Mouse (Mus musculus): ENCODE results near the gene Cacnb2.
"Not testable (repeated sequence)": the region's sequence is repeated elsewhere in the genome, so short reads cannot be mapped to it uniquely, and the experiment has no call there.

Cacnb2 gene

DNA sequence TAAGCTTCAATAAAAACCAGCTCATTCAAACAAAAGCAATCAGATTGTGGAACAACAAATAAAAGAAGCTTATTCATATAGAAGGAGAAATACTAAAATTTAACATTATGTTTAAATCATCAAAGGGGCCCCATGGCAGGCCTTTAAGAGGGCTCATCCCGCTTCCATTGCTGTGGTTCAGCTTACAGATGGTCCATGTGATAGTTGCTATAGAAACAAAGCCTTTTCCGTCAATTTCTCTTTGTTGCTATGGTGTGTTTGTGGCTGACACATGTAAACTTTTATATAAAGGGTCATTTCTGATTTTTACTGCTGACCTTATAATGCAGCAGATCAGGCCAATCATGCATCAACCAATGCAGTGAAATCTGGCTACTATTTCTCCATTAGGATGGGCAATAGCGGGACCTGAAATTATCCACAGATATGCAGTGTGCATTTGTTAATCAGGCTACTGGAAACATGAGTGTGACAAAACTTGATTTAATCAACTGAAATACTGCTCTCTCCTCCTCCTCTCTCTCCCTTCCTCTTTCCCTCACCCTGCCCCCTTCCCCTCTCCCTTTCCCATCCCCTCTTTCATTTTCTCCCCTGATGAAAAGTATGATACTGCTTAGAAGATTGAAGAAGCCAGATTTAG lies 54.4 kb downstream of the Cacnb2 start:
- no peak for DNase-seq

- DNase-seq, result no peak
These were observed 62.3 kb downstream of the Cacnb2 start for GRCm38 (mm10) chr2:14665213-14665612.

DNA sequence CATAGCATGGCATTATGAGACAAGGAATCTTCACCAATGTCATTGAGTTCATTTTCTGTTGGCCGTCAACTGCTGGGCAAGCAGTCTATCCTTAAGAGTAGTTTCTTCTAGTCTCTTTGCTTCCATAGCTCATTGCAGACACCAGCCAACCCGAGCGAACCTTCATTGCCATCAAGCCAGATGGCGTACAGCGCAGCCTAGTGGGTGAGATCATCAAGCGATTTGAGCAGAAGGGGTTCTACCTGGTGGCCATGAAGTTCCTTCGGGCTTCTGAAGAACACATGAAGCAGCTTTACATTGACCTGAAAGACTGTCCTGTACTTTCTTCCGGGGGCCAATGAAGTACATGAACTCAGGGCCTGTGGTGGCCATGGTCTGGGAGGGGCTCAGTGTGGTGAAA lies 69.2 kb downstream of the Cacnb2 start:
- no peak for DNase-seq

DNA sequence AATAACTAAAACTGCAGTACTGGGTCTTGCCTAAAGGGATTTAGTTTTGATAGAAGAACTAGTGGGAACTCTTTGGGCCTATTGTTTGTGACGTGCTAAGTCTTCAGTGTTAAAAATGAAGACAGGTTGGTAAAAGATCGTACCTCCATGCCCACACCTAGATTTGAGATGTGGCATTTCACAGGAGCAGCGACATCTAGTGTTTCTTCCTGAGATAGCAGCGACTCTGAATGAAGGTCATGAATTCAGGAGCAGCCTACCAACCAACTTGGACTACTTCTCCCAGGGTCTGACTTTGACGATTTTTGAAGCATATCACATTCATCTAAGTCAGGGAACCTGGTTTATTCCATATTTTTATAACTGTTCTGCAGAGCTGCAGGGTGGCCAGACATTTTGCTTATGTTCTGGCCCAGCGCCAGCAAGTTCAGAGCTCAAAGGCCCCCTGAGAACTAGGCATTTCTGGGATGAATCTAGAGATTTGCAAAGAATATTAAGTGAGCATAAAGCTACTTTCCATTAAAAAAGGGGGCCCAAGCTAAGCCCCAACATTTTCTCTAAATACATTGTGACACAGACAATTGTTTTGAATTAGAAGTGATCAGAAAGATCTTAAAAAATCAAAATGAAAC lies 74.1 kb downstream of the Cacnb2 start:
- peak in 1 of 2 experiments; percentile 6 for DNase-seq

DNA sequence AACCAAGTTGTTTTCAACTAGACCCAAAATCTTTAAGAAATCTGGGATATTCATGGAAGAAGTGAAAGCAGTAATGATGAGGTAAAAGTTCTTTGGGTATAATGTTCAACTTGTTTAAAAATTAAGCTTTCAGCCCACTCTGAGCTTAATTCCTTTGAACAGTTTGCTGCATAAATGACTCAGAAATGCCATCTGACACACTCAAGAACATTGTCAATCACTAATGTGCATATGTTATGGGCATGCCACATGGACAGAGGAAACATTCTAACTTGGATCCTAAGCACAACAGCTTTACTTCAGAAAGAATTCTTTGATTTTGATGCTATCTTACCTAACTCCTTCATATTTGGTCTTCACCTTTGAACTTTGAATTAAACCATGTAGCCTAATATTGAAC lies 81.3 kb downstream of the Cacnb2 start:
- no peak for DNase-seq

- no peak for DNase-seq
These were observed 100.2 kb downstream of the Cacnb2 start for GRCm38 (mm10) chr2:14702973-14703645.

DNA sequence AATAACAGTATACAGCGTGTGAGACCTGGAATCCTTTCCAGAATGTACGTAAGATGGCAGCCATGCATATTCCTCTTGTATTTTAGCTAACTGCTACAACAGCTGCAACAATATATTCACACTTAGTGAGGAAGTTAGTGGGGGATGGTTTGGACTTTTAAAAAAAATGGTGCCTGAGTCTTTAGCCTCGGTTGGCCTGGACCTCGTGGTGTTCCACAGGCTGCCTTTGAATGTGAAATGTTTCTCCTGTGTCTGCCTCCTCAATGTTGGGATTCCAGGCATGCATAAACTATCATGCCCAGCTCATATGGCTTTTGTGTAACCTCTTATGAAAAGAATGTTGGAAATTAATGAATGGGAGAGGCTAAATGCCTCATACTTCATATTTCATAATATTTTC lies 100.8 kb downstream of the Cacnb2 start:
- DNase-seq, result no peak

GRCm38 (mm10) chr2:14710247-14710646 lies 107.4 kb downstream of the Cacnb2 start:
- DNase-seq, result no peak

DNA sequence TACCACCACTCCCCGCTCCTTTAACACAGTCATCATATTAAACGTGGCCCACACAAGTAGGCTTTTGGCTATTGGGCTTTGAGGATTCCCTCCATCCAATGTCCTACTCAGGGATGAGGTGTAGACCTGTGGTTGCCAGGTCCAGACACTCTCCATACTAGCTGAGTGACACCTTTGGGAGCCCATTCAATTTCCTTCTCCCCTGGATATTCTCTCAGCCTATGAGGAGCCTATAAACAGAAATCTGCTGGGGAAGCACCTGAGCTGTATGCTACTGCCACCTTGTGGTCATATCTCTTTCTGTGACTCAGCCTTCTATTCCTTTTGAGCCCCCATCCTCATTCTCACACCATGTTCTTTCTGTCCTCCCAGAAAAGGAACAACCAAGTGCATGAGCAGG lies 108.9 kb downstream of the Cacnb2 start:
- DNase-seq, result no peak

GRCm38 (mm10) chr2:14713049-14713448 lies 110.2 kb downstream of the Cacnb2 start:
- DNase-seq, result no peak

GRCm38 (mm10) chr2:14716666-14717065 lies 113.8 kb downstream of the Cacnb2 start:
- no peak for DNase-seq

DNA sequence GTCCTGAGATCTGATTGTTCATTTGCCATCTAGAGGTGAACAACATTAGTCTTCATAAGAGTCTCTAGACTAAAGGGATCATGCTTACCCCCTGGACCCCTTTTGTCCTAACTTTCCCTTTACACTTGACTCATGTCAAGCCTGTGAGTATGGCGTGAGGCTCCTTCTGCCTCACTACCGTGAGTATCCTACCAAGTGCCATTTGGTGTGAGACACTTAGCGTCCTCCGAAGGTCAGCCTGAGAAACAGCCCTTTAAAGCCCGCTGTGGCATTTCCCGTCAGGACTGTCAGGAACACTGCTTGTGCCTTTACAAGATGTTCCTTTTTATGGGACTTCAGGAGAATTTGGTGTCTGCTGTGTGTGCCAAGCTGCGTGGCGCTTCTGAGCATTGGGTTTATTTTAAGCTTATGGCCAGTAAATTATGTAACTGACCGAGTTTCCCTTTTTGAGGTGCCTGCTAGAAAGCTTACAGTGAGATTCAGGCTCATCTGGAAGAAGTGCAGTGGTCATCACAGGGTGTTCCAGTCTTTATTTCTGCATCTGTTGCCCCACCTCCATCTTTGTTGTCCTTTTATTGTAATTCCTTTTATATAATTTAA lies 116.3 kb downstream of the Cacnb2 start:
- no peak for DNase-seq

DNA sequence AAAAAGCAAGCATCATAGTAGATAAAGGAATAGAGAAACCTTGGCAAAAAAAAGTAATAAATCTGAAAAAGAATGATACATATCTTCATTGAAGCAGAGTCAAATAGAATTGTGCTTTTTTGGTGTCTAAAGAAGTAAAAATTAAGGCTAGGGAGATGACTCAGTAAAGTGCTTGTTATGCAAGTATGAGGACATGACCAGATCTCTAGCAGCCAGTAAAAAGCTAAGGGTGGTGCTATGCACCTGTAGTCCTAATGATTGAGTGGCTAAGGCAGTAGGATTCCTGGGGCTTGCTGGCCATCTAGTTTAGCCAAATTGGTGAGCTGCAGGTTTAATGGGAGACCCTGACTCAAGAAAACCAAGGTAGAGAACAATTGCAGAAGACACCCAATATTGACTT lies 122.5 kb downstream of the Cacnb2 start:
- no peak for DNase-seq

DNA sequence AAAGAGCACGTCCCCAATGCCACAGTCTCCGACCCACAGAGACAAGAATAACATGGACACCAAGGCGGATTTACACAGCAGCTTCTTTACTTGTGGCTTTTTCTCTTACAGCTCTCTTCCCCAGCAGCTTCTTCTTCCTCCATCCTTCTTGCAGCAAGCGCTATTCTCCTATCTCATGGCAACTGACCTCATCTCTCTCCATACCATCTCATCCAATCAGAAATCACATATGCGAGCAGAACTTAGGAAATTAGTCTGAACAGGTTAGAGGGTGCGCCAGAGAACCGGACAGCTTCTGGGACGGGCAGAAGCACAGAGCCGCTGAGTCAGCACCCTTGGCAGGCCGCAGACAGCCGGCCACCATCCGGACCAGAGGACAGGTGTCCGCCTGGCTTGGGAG lies 123.7 kb downstream of the Cacnb2 start:
- DNase-seq, result not testable (repeated sequence)

GRCm38 (mm10) chr2:14738927-14739326 lies 136.0 kb downstream of the Cacnb2 start:
- DNase-seq, result no peak

GRCm38 (mm10) chr2:14739510-14739909 lies 136.6 kb downstream of the Cacnb2 start:
- DNase-seq, result no peak

DNA sequence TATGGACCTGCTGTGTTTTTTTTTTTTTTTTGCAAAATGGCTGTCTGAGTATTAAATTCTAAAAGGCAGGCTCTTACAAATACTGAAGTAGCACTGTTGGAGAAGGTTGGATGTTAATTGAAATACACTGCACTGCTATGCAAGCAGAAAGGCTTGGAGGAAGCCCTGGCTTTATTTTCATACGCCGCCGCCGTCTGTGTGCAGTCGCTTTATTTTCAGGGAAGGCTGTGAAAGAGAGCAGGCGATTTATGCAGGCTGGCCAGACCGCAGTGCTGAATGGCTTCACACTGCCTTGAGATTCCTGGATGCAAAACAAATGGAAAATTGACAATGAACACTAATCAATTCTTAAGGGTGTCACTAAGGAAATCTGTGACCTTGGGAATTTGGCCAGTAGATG lies 137.5 kb downstream of the Cacnb2 start:
- no peak for DNase-seq

DNA sequence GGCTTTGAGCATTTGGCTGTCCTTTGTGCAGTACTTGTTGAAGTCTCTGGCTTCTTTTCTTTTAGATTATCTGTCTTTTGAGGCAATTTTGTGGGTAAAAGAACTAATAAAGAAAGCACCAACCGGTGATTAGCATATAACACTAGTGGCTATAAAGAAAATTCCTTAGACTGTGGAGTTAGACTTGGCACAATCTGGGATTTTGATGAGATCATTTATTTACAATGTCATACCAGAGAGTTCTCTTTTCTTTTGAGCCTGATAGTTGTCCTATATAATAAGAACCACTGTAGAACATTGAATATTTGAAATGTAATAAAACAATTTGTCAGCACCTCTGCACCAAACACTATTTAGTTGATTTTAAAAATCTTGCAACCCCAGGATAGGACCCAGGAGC lies 141.9 kb downstream of the Cacnb2 start:
- no peak for DNase-seq

- DNase-seq, result no peak
These were observed 160.0 kb downstream of the Cacnb2 start for GRCm38 (mm10) chr2:14762846-14763245.

- no peak for DNase-seq
These were observed 161.0 kb downstream of the Cacnb2 start for GRCm38 (mm10) chr2:14763931-14764330.

DNA sequence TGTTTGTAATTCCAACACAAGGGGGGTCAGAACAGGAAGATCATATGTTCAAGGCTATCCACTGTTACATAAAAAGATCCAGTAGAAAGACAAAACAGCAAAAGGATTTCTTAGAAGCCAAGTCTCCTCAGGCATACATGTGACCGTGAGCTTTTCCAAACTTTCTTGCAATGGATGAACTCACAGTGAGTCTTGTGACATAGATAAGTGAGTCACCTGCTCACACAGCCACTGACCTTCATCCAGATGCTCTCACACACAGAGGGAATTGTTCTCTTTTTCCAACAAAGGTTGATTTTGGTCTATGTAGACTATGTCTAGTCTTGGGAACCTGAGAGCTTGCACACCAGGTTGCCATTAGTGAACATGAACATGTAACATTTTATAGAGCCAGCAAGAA lies 166.6 kb downstream of the Cacnb2 start:
- DNase-seq, result no peak

DNA sequence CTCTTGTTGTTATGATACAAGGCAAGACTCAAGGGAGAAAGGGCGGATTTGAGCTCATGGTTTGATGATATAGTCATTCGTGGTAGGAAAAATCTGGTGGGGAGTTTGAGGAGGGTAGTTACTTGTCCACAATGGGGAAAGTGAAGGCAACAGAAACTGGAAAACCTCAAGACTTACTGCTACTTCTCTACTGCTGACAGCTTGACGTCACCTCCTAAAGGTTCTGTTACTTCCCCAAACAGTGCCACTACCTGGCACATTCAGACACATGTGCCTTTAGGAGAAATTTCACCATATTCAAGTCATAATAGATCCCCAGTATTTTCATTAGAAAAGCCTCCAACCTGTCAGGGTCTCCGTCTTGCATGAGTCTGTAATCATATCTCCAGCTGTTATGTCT lies 167.7 kb downstream of the Cacnb2 start:
- no peak for DNase-seq

DNA sequence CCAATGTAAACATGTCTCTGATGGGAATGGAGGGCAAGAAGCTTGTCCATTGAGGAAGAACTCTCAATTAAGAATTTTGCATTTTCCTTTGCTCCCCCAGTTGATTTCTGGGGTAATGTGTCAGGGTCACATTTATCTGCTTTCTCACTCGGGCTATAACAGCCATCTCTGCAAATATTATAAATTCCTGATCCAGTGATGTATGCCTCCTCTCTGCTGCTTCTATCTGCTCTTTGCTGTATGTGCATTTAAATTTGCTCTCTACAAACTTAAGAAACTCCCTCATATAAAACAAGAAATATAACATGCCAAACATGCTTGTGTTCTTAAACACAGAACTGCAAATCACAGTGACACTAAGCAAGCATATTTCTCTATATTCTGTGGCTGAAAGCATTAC lies 171.5 kb downstream of the Cacnb2 start:
- no peak for DNase-seq

All from thymus, postnatal 36 days (tissue).